Mouse (Mus musculus) regulatory T cell (primary cell): ENCODE measurements at regions not wholly inside any gene's neighbourhood (a gene's known extent, or its start where the extent isn't known, plus 50 kb on each side); places are given as distances from the start of the nearest gene placed in this dataset.

ENCODE experiments used
- in situ Hi-C: fragments of 300-600 bp; cut with MboI, MseI; formaldehyde crosslinking; loops from one replicate; pipeline ENCODE4 v1.15.1; 2025; ENCODE audit warnings: high pct_unique_total_duplicates

DNA sequence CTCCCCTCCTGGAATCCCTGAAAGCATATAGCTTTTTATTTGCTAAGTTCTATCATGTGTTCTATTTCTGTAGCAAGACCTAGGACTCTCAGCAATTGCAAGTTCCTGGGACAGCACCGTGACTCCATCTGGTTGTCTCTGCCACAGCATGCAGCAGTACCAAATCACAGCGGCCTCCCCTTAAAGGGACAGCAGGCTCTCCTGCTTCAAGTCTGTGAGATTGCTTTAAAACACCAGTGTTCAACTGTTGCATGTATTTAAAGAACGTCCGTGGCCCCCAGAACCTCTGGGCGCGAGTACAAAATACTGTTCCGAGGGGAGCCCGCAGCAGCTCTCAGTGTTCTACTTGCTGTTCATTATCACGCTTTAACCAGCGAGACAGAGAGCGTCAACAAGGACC is 346.0 kb upstream of the Jarid2 start:
- in situ Hi-C loops = no loop called here

DNA sequence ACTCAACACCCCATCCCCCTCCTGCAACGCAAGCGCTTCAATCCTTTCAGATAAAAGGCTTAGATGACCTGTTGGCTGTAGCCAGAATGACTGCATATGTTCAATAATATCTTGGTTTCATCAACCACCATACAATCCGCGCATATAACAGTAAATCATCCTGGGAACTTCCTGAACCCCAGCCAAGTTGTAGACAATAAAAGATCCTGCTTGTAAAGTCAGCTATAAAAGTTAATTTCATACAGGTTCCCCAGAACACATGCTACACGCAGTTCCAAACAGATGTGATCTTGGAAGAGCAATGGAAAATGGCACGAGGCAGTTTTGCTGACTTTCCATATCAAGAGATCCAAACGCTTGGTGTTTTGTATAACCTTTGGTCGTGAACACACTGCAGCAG is 342.5 kb upstream of the Jarid2 start:
- in situ Hi-C loops = no loop called here

DNA sequence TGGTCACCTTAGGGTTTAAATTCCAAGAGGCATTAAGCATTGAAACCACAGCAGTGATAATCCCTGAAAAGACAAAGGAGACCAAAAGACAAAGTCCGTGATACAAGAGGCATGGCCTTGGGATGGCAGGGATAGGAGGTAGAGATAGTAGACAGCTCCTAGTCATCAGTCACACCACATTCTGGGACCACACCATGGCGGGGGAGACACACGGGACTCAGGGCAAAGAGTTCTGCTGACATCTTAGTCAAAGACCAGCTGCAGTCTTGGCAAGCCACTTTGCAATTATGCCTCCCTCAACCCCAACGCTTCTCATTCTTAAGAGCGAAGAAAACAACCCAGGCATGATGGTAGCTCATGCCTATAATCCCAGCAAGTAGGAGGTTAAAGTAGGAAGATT is 339.6 kb upstream of the Jarid2 start:
- in situ Hi-C loops = no loop called here

DNA sequence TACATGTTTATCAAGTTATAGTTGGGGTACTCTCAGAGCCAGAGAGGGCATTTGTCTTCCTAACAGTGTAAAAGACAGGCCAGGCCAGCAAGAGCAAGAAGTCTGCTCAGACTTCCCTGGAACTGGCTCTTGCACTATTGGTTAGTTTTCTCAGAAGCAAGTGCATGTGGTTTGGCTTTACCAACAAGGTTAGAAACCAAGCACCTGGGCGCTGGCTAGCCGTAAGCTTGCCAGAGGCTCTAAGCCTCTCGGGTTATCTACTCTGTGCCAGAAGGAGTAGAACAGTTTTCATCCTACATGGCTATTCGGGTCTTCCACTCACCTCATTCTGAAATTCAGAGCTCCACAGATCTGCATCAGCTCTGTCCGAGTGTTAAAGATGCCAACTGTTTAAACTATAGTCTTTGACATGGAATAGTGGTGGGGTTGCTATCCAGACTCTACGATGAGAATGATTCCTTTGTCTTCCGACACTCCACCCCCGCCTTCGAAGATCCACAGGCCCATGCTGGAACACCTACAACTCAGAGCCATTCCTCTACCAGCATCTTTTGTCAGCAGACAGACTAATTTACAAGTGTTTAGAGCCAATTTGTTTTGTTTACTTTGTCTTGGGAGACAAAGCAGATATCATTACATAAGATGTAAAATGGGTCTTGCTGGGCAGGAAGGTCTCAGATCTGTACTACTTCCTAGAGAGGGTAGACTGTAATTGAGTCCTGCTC is 338.4 kb upstream of the Jarid2 start:
- in situ Hi-C loops = no loop called here

DNA sequence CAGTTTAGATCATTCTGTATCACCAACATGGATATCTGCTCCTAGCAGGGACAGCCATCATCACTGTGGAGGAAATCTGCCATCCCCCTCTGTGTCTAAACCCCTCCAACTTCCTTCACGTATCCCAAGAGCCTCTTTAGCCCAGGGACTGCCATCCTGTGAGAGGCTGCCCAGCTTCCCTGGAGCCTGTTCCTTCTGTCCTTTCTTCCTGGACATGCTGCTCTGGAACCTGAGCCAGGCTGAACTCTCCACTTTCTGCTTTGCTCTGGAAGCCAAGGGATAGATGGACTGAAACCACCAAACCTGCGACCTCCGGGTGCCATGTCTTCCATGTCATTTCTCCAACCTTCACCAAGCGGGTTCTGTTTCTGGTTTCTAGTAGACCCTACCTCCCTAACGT is 335.3 kb upstream of the Jarid2 start:
- in situ Hi-C loops = no loop called here

DNA sequence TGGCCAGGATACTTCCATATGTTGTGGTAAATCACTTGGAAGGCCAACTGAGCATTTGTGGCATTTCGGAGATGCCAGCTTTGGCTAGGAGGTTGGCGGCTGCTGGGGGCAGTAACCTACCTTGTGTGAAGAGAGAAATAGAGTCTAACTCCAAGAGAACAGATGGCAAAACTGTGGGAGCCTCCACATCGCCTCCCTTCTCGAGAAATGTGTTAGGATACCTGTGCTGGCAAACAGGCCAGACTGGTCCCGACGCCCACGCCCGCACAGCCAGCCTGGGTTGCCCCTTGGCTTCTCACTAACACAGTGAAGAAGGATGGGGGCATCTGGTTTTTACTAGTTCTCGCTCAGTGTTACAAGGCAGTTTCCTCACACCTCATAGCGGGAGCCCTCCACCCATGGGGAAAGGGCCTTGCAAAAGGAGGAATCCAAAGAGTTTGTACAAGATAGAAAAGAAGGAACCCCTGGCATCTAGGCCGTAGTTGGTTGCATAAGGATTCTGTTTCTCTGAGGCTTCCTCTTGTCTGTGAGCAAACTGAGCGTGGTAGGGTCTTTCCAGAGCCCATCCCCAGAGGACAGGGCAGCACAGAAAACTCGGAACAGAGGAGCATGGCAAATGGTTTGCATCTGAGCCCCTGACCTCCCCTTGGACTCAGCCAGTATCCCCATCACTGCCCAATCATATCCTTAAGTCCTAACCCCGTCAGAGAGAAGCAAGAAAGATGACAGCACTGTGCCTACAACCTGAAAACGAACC is 330.5 kb upstream of the Jarid2 start:
- in situ Hi-C loops = no loop called here

DNA sequence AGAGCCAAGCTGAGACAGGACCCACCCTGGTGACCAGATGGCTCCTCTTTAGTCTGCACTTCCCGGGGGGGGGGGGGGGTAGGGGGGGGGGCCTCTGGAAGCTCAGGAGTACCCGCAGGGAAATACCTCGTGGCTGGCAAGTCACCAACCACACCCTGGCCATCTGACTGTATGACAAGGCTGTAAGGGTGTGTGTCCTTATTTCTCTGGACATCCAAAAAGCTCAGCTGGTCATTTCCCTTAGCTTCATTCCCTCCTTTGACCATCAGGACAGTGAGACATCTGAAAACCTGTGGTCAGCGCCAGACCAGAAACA is 329.9 kb upstream of the Jarid2 start:
- in situ Hi-C loops = no loop called here

DNA sequence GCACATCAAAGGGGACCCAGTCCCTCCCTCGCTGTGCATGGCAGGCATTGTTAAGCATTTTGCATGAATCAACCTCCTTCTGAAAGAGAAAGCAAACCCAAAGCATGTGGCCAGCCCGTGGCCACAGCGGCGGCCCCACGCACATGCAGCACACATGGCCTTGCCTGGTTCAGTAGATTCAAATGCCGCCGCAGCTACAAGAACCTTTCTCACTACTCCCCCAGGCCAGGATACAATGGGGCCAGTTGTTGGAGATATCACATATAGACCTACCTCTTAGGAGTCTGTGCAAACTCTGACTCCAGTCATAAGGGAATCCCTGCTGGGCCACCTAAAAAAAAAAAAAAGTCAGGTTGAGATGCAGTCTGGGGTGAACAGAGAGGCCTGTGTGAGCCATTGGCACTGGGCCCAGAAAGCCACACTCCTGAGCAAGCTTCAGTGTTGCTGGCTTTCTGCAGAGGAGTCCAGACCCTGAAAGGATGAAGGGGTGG is 329.4 kb upstream of the Jarid2 start:
- in situ Hi-C loops = no loop called here

DNA sequence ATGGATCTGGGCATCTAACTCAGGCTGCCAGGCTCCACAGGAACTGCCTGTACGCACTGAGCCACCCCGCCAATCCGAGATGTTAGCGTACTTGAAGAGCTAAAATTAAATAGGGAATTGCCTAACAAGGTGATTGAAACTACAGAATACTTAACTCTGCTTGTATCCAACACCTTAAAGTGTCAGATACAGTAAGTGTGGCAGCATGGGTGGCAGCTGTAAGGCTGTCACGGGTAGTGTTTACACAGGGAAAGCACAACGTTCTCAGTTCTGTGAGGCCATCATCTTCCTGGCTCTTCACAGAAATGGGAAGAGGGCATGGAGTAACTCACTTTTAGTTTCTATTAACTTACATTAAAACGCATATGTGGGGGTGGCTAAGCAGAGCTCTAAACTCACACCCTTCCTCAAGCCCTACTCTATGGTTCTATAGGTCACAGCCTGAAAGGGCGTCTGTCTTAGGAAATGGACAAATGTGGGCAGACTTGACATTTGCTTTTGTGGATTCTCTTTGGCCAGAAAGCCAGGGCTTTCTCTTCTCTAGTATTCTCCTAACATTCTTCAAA is 325.2 kb upstream of the Jarid2 start:
- in situ Hi-C loops = no loop called here

DNA sequence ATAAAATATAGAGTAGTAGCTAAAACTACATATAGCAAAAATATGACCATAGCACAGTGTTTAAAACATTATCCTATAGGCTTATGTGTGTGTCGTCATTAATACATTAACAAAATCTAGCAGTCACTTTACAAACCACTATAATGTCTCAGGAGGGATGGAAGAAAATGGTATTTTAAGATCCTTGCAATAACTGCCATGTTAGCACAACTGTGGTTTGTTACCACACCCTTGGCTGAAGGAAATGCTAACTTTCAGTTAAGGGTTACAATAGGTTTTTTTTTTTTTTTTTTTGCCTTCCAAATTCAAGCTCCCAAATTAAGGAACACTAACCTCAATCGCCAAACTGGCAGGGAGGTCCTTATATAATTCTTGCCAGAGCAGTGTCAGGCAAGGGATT is 322.0 kb upstream of the Jarid2 start:
- in situ Hi-C loops = no loop called here

DNA sequence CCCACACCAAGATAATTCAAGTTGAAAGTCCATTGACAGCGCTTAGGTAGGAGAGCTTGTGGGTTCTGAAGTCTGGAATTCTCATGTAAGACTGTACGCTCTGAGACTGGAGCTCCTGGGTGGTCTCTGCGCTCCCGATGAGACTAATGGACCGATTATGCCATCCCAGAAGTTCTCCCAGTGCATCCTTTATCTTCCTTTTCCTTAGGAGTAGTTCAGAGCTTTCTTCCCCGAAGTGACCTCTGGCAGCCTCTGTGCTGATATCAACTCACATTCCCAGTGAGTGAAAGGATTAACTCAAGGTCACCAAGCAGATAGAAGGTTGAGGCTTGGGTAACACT is 320.7 kb upstream of the Jarid2 start:
- in situ Hi-C loops = no loop called here

DNA sequence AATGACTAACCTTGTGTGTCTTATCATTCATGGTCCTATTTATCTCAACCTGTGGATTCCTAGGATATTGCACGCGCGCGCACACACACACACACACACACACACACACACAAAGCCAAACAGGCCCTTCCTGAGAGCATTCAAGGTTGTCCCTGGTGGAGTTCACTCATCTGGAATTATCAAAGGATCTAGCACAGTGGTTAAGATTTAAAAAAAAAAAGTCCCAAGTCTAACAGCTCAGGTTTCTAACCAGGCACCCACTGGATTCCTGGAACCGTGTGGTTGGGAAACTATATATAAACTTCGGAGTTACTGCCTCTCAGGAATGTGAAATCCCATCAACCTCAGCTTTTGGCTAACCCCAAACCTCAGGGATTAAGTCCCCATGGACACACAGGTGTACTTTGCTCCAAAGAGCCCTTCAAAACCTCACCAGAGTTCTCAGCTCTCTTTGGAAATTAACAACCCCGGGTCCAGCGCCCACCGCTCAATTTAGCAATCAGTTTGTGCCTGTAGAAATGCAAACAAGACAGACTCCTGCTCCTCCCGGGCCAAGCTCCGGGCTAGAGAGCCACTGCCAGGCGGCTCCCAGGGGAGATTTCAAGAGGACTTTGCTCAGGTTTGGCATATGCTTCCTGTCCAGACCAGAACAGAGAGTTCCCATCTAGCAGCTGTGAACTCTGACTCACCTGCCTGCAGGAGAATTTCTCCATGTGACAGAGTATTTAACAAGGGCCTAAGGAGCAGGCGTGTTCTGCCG is 320.1 kb upstream of the Jarid2 start:
- in situ Hi-C loops = no loop called here

DNA sequence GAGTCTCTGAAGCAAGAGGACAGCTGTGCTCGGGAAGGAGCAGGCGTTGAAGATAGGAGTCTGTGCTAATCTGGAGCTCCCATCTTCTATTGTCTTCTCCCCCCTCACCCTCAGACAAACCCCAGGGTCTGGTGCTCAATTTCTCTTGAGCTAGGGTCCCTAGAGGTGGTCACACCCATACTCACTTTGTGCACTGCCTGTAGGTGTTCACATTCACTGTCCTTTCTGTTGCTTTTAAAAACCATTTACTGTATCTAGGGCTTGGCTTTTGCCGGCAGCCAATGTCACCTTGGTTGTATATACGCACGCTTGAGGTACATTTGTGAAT is 319.6 kb upstream of the Jarid2 start:
- in situ Hi-C loops = no loop called here

DNA sequence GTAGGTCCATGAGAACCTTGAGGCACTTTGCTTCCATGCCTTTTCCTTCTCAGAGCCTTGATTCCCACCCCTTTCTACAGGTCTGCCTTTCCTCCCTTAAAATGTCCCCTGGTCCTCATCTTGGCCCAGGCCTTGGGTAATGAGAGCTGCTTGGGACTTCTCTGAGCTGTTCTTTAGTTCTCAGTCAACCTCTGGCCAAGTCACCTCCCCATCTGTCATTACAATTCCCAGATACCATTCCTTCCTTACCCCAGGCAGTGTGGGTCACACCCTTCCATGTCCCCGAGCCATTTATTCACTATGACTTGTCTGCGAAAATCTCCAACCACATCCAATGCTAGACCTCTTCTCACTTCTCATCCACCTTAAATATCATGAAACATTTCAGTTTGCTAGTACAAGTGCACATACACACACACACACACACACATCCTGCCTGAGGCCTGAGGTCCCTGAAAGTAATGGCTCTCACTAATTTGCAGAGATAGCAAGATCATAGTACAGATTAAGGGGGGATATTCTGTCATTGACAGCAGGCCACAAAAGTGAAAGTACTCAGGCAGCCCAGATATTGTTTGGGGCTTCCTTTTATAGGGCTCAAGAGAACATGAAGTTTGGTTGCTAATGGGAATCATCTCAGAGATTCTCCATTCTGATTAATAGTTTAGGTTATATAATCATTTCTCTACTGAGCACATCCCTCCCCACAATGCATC is 317.3 kb upstream of the Jarid2 start:
- in situ Hi-C loops = no loop called here

DNA sequence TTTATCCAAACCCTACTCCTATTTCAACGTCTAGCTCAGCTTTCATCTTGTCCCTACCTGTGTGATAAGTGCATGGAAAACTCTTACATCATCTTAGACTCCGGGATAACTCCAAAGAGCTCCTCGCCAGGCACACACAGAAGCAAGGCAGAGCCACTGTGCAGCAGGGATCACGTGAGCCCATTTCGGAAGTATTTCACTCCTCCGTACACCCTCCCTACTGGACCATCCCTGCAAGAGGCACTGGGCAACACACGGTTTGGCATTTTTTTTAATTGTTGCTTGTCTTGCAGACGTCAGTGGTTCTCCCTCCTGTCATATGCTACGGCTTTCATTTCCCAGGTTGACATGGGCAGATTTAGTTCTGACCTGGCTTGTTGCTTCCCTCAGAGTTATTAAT is 316.0 kb upstream of the Jarid2 start:
- in situ Hi-C loops = no loop called here

DNA sequence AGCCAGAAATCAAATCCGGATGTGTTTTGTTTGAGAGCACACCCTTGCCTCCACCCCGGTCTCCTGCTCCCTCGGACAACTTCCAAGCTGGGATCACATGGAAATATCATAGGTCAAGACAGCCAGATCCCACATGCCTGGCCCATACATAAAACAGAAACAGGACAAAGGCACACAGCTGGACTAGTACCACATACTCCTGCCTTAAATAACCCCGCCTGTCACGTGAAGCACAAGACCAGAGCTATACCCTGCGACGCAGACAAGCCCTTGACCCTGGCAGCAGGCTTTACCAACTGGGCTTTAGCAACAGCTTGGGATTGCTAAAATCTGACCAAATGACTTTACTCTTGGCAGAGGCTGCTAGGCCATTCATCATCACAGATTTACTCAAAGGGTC is 313.3 kb upstream of the Jarid2 start:
- in situ Hi-C loops = no loop called here

DNA sequence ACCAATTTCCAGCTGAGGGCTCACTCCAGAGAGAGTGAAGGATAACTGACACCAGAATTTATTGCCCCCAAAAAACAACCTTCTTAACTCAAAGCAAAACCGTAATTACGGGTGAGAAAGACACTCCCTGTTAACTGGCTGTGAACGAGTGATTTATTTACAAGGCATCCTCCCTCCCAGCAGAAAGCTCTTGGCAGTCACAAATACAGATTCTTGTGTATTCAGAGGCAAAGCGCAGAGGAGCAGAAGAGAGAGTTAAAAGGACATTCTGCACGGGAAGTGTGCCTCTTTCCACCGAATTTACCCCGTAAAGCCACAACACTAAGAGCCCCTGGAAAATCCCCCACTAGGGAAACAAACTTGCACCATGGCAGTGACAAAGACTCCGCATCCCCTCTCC is 312.3 kb upstream of the Jarid2 start:
- in situ Hi-C loops = no loop called here

DNA sequence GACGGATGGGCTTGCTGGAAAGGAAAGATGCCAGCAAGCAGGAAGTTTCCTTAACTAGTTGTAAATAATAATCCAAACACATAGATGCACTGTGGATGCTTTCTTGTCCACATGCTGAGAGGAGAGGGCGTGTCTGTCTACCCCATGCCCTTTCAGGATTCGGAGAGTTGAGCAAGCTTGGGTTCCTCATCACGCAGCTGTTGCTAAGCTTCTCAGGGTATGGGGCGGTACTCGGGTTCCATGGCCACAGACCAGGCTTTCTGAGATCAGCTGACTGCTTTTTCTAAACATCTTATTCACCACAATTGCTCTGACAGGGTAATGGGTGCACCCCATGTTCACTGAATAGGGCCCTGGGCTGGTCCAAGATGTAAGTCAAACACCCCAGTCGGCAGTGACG is 310.2 kb upstream of the Jarid2 start:
- in situ Hi-C loops = no loop called here

DNA sequence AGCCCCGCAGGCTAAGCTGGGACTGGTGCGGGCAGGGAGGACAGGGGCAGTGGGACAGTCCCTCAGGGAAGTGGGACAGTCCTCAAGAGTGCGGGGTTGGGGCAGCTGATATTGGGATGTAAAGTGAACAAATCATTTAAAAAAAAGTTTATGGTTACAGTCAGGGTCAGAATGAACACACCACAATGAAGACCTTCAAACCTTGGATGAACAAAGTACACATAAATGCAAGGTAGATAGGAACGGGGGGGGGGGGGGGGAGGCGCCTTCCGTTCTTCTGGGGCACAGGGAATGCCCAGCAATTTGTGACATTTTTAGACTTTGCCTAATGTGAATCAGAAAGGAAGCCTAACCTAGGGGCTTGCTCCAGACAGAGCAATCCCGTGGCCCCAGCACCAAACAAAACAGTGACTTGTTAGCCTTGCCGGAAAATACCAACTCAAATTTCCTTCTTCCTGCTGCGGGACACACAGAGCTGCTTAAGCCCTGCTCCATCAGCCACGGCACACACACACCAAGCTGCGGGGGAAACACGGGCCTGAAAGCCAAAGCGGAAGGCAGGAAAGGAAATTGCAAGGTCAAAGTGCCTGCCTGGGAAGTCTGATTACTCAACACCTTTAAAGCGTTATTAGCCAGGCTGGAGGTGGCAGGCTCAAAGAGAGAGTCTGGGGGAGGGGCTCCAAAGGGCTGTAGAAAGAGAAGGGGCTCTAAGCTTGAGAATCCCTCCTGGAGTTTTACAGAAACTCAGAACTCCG is 309.6 kb upstream of the Jarid2 start:
- in situ Hi-C loops = no loop called here

DNA sequence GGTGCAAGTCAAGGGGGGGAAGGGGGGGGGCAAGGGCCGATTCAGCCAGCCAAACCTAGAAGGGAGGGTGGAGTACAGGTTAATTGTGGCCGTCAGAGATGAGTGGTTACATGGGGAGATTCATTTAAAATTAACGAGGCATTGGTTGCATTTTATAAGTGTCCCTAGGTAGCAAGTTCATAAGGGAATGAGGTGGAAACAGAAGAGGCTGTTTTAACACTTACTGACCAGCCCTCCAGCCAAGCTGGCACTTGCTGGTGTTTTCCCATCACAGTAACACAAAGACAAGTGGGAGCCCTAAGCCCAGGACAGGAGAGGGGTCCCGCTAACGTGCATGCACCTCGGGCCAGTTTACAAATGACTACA is 309.1 kb upstream of the Jarid2 start:
- in situ Hi-C loops = no loop called here

DNA sequence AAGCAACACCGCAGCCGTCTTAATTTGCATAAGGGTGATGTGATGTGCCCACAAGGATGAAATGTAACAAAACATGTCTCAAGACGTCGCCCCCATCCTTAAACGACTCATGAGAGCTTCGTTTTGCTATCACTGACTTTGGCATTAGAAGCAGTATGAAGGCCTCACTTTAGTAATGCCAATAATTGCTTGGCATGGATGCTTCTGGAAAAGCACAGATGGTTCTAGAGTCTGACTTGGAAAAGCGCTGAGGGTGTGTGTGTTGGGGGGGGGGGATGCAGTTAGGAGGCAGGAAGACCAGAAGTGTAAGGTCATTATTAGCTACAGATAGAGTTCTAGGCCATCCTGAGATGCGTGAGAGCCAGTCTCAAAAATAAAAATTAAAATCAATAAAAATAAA is 308.3 kb upstream of the Jarid2 start:
- in situ Hi-C loops = no loop called here
